Mouse (Mus musculus): Measurements from ENCODE around the gene Plscr2. TPM values are rescaled to one million over a fixed set of nuclear protein-coding genes. Genes with fewer than 3 reads are reported as not detected.

Gene Plscr2
- polyA plus RNA-seq, 1 experiment: 6.7 TPM

DNA sequence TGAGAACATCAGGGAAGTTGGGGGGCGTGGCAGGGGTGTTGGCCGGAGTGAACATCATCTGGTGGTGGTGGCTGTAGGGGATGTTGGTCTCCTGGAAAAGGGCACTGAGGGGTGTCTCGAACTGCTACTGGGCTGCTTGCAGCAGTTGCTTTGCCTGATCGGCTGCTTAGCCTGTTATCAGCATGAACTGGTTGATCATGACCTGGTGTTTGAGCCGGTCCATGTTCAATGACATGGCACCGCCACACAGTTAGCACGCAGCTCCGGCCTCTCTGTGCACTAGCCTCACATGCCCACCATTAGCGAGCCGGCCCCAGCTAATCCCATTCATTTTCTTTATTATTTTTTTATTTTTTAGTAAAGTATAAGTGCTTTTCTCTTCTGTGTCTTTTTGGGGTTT is 59.4 kb downstream of the Plscr2 start:
- no peak overlapping the region for H3K4me3 ChIP-seq (ENCODE audit: insufficient read depth, low read length)
- TF ChIP-seq CTCF (IDR thresholded peaks at IDR 0.05; ENCODE audit: borderline replicate concordance, insufficient read depth, low read length) (no peak), POLR2A (IDR thresholded peaks at IDR 0.05; ENCODE audit: low read depth, low read length) (no peak)
- no peak overlapping the region for H3K27ac ChIP-seq (ENCODE audit: insufficient read depth, low read length)
- no peaks in the 10 kb centered on the region for H3K4me1 ChIP-seq (ENCODE audit: control insufficient read depth, insufficient read depth, low read length)

DNA sequence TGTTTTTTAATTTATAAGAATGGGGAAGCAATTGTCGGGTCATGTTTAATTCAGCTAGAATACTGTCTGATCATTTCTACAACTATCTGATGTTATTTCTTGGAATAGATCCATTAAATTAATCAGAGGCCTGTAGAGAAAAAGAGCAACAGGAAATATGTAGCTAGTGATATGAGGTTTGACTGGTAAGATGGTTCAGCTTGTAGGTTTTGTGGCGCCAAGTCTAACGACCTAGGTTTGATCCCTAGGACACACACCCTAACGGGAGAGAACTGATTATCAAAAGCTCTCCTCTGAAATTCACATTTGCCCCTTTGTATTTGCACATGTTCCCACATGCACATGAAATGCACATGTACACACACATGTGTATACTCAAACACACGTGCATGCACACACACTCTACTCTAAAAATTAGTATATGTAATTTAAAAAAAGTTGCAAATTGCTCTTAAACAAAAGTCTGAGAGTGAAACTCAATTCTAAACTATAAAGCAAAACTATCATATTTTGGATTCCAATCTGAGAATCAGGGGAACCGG is 59.9 kb downstream of the Plscr2 start:
- H3K4me3 ChIP-seq (ENCODE audit: insufficient read depth, low read length): no peak overlapping the region
- TF ChIP-seq POLR2A (IDR thresholded peaks at IDR 0.05; ENCODE audit: low read depth, low read length) (no peak), CTCF (IDR thresholded peaks at IDR 0.05; ENCODE audit: borderline replicate concordance, insufficient read depth, low read length) (no peak)
- H3K27ac ChIP-seq (ENCODE audit: insufficient read depth, low read length): no peak overlapping the region
- H3K4me1 ChIP-seq (ENCODE audit: control insufficient read depth, insufficient read depth, low read length): no peaks in the 10 kb centered on the region

DNA sequence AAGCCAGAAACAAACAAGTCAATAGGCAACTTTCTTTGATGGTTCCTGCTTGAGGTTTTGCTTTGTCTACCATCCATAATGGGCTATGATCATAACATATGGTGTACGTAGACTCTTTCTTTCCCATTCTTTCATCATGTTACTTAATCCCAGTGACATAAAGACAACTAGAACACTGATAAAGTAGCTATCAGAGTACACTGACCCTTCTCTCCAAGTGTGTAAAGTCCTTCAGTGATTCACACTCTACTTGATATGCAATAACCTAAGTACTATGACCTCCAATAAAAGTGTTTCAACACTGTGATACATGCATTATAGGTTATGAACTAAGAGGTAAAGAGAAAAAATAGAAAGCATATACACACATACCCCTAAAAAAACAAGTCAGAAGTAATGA is 61.7 kb downstream of the Plscr2 start:
- no peaks in the 10 kb centered on the region for H3K4me1 ChIP-seq (ENCODE audit: control insufficient read depth, insufficient read depth, low read length)
- no peak overlapping the region for H3K4me3 ChIP-seq (ENCODE audit: insufficient read depth, low read length)
- no peak overlapping the region for H3K27ac ChIP-seq (ENCODE audit: insufficient read depth, low read length)
- TF ChIP-seq CTCF (IDR thresholded peaks at IDR 0.05; ENCODE audit: borderline replicate concordance, insufficient read depth, low read length) (no peak), POLR2A (IDR thresholded peaks at IDR 0.05; ENCODE audit: low read depth, low read length) (no peak)

DNA sequence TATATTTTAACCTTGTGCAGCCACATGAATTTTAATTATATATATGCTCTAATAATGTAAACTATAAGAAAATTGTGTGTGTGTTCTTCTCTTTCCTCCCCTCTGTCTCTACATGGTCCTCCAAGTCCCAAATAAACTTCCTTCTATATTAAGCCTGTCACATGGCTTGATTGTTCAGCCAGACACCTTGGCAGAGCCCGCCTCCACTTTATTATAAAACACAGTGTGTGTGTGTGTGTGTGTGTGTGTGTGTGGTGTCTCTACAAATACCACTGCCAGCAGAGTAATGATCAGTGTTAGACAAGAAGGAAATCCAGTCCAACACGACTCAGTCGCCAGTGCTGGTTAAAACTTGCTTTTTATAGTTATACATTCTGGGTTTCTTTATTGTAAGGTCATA is 62.3 kb downstream of the Plscr2 start:
- Histone ChIP-seq H3K4me3 (ENCODE audit: insufficient read depth, low read length) (no peak overlapping the region), H3K27ac (ENCODE audit: insufficient read depth, low read length) (no peak overlapping the region), H3K4me1 (ENCODE audit: control insufficient read depth, insufficient read depth, low read length) (no peaks in the 10 kb centered on the region)
- no peak for TF ChIP-seq POLR2A (IDR thresholded peaks at IDR 0.05; ENCODE audit: low read depth, low read length)
- no peak for TF ChIP-seq CTCF (IDR thresholded peaks at IDR 0.05; ENCODE audit: borderline replicate concordance, insufficient read depth, low read length)

DNA sequence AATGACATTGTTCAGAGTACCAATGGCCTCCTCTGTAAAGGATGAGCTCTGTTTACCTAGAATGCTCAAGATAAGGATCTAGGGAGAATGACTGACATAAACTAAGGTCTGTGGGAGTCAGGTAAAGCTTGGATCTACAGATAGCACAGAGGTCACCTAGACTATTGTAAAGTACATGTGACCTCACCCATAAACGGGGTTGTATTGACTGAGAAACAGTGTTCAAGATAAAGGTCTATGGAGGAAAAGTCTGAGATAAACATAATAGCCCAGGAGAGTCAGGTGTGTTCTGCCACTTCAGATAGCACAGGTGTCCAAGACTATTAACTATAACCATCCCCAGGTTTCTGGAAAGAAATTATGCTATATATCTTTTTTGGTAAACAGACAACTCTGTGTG is 63.6 kb downstream of the Plscr2 start:
- TF ChIP-seq POLR2A (IDR thresholded peaks at IDR 0.05; ENCODE audit: low read depth, low read length): no peak
- no peak for TF ChIP-seq CTCF (IDR thresholded peaks at IDR 0.05; ENCODE audit: borderline replicate concordance, insufficient read depth, low read length)
- no peak overlapping the region for H3K4me3 ChIP-seq (ENCODE audit: insufficient read depth, low read length)
- no peaks in the 10 kb centered on the region for H3K4me1 ChIP-seq (ENCODE audit: control insufficient read depth, insufficient read depth, low read length)

More for the DNA sequence above, 63.6 kb downstream of the Plscr2 start:
- no peak overlapping the region for H3K27ac ChIP-seq (ENCODE audit: insufficient read depth, low read length)

Other genes starting within 250 kb of the Plscr2 start
- not detected in 2 replicates for gene Plscr5, start 82.7 kb upstream of the Plscr2 start, polyA plus RNA-seq (2011; ENCODE audit: insufficient read length, low read depth, missing spikeins)
- gene Plscr1, start 25.9 kb upstream of the Plscr2 start, polyA plus RNA-seq (2011; ENCODE audit: insufficient read length, low read depth, missing spikeins): 19.2 and 20.4 TPM in 2 replicates
- gene 1700057G04Rik, start 33.8 kb downstream of the Plscr2 start, polyA plus RNA-seq (2011; ENCODE audit: insufficient read length, low read depth, missing spikeins): not detected in 2 replicates
- 1.5 and 2.0 TPM in 2 replicates for gene Plscr4, start 181.8 kb downstream of the Plscr2 start, polyA plus RNA-seq (2011; ENCODE audit: insufficient read length, low read depth, missing spikeins)

Data from embryonic fibroblast, embryonic 13.5 days (primary cell).